Mouse (Mus musculus) megakaryocyte, embryonic 14.5 days (primary cell): ENCODE data around the gene Bhlha9.

Experiments
- FLI1 ChIP-seq: IDR thresholded peaks from 2 replicates; pipeline ENCODE4 v1.6.1; 2012; ENCODE audit warnings: low read length, inconsistent platforms, mixed read lengths
- GATA1 ChIP-seq: IDR thresholded peaks from 3 replicates; pipeline ENCODE4 v1.6.1; 2012; ENCODE audit warnings: mixed read lengths, low read length, inconsistent platforms, borderline replicate concordance

- TF ChIP-seq GATA1: no peak
- no peak for TF ChIP-seq FLI1
These were observed 35.8 kb downstream of the Bhlha9 start for GRCm38 (mm10) chr11:76708066-76708465.
